In genomic region chr16:44172297-44173154, GRCm38 (mm10) we compare ENCODE assay signal across 8 mouse cellular contexts. TPM values are rescaled to one million over a fixed set of nuclear protein-coding genes. Genes with fewer than 3 reads are reported as not detected.
DNase-seq lines count a peak whose midpoint lies in the region; ATAC-seq lines count a peak whose summit lies in the region.

No protein-coding gene starts in this region.

- DNase-seq in c-Kit-negative CD71-positive TER-119-positive erythroid progenitor cells, embryonic 14.5 days (ENCODE audit: low read depth, low spot score): peak; percentile 90
- DNase-seq in fibroblast of lung, adult 2 months (ENCODE audit: low read depth): peak; percentile 97
- DNase-seq in kidney, postnatal 14 days: peak; percentile 99
- peak; percentile 99 for DNase-seq in liver, embryonic 13.5 days
- DNase-seq in neural tube, embryonic 10.5 days (ENCODE audit: extremely low spot score, low spot score): peak; percentile 97

- peak overlapping the region; percentile 97 for H3K9ac ChIP-seq in heart, embryonic 14.5 days (ENCODE audit: low read length)
- peak overlapping the region; percentile 98 for H3K9ac ChIP-seq in liver, embryonic 13.5 days
- peak overlapping the region; percentile 99 for H3K9ac ChIP-seq in stomach, embryonic 16.5 days (ENCODE audit: low read length)

- H3K27me3 ChIP-seq in heart, embryonic 14.5 days (ENCODE audit: control insufficient read depth, insufficient read depth, low read length): no peaks in the 10 kb centered on the region
- no peaks in the 10 kb centered on the region for H3K27me3 ChIP-seq in liver, embryonic 13.5 days
- H3K27me3 ChIP-seq in stomach, embryonic 16.5 days (ENCODE audit: control insufficient read depth, insufficient read depth, low read length): no peaks in the 10 kb centered on the region

- H3K36me3 ChIP-seq in heart, embryonic 14.5 days (ENCODE audit: control insufficient read depth, insufficient read depth, low read length): no peaks in the 10 kb centered on the region
- no peaks in the 10 kb centered on the region for H3K36me3 ChIP-seq in liver, embryonic 13.5 days
- no peaks in the 10 kb centered on the region for H3K36me3 ChIP-seq in stomach, embryonic 16.5 days (ENCODE audit: control insufficient read depth, insufficient read depth, low read length)

- peak overlapping the region; percentile 64 to 79 for H3K4me3 ChIP-seq in heart, embryonic 14.5 days (ENCODE audit: control insufficient read depth in 1 of 2, insufficient read depth in 1 of 2, low read depth in 1 of 2, low read length in 2 of 2)
- peak overlapping the region; percentile 99 for H3K4me3 ChIP-seq in liver, embryonic 13.5 days (replicated peaks)
- H3K4me3 ChIP-seq in stomach, embryonic 16.5 days (replicated peaks; ENCODE audit: low read length): peak overlapping the region; percentile 89

- peak; percentile 93 for ATAC-seq in CD4-positive, CD25-positive, alpha-beta regulatory T cell, adult 4 months
- ATAC-seq in heart, embryonic 14.5 days (ENCODE audit: insufficient number of reproducible peaks, insufficient read depth, low FRiP score, low read depth): peak; percentile 100
- peak; percentile 98 for ATAC-seq in liver, embryonic 13.5 days (ENCODE audit: low read depth)
- ATAC-seq in stomach, embryonic 16.5 days (ENCODE audit: insufficient read depth, low FRiP score): peak; percentile 99

- H3K4me2 ChIP-seq in heart, embryonic 14.5 days (ENCODE audit: low read length): peak overlapping the region; percentile 88
- peak overlapping the region; percentile 84 for H3K4me2 ChIP-seq in liver, embryonic 13.5 days
- H3K4me2 ChIP-seq in stomach, embryonic 16.5 days (ENCODE audit: low read depth, low read length): peak overlapping the region; percentile 82

- under 1% methylated on average over 26 of the region's 26 CpGs for WGBS in heart, embryonic 14.5 days
- WGBS in liver, embryonic 13.5 days (ENCODE audit: insufficient replicate concordance): under 1% methylated on average over 26 of the region's 26 CpGs
- WGBS in stomach, embryonic 16.5 days: under 1% methylated on average over 26 of the region's 26 CpGs

- H3K4me1 ChIP-seq in heart, embryonic 14.5 days (ENCODE audit: control insufficient read depth in 2 of 2, insufficient read depth in 2 of 2, low read length in 2 of 2): peaks cover 4 to 16% of the 10 kb centered on the region in 2 experiments
- peaks cover 43% of the 10 kb centered on the region for H3K4me1 ChIP-seq in liver, embryonic 13.5 days (replicated peaks)
- peaks cover 13% of the 10 kb centered on the region for H3K4me1 ChIP-seq in stomach, embryonic 16.5 days (ENCODE audit: control insufficient read depth, insufficient read depth, low read length)

- H3K27ac ChIP-seq in heart, embryonic 14.5 days (replicated peaks in 1 of 2; ENCODE audit: control insufficient read depth in 1 of 2, insufficient read depth in 1 of 2, low read depth in 2 of 2, low read length in 2 of 2): peak overlapping the region; percentile 96 to 97
- H3K27ac ChIP-seq in liver, embryonic 13.5 days: peak overlapping the region; percentile 93
- H3K27ac ChIP-seq in stomach, embryonic 16.5 days (ENCODE audit: low read length): peak overlapping the region; percentile 96

- no peaks in the 10 kb centered on the region for H3K9me3 ChIP-seq in heart, embryonic 14.5 days (ENCODE audit: control insufficient read depth, low read length)
- no peaks in the 10 kb centered on the region for H3K9me3 ChIP-seq in liver, embryonic 13.5 days (replicated peaks)
- no peaks in the 10 kb centered on the region for H3K9me3 ChIP-seq in stomach, embryonic 16.5 days (replicated peaks; ENCODE audit: control insufficient read depth, low read length)

RNA-seq across cellular contexts. Expression of gene Usf3, which starts 0.5 kb away (rescaled TPM):
- polyA plus RNA-seq in CD4-positive, CD25-positive, alpha-beta regulatory T cell, adult 4 months (2017; shearing (Covaris generic)): 1 to 10 TPM; 3.9 to 5.2 TPM
- 4.1 and 4.7 TPM in 2 replicates for polyA plus RNA-seq in heart, embryonic 14.5 days (2014; fragmentation: Nextera tagmentation; extraction: Ambion mirVana)
- polyA plus RNA-seq in liver, embryonic 13.5 days (2015; fragmentation: Nextera tagmentation; extraction: Ambion mirVana): 1.7 and 1.9 TPM in 2 replicates
- 2.7 and 3.3 TPM in 2 replicates for polyA plus RNA-seq in stomach, embryonic 16.5 days (2015; fragmentation: Nextera tagmentation; extraction: Ambion mirVana)

RNA-seq across cellular contexts. Expression of gene Naa50, which starts 32.9 kb away (rescaled TPM):
- polyA plus RNA-seq in CD4-positive, CD25-positive, alpha-beta regulatory T cell, adult 4 months (2017; shearing (Covaris generic)): 10 to 100 TPM; 22.0 to 22.1 TPM
- 45.4 and 46.6 TPM in 2 replicates for polyA plus RNA-seq in heart, embryonic 14.5 days (2014; fragmentation: Nextera tagmentation; extraction: Ambion mirVana)
- polyA plus RNA-seq in liver, embryonic 13.5 days (2015; fragmentation: Nextera tagmentation; extraction: Ambion mirVana): 98.5 and 121 TPM in 2 replicates
- polyA plus RNA-seq in stomach, embryonic 16.5 days (2015; fragmentation: Nextera tagmentation; extraction: Ambion mirVana): 87.4 and 107 TPM in 2 replicates

RNA-seq across cellular contexts. Expression of gene Atp6v1a, which starts 33.0 kb away (rescaled TPM):
- polyA plus RNA-seq in CD4-positive, CD25-positive, alpha-beta regulatory T cell, adult 4 months (2017; shearing (Covaris generic)): 10 to 100 TPM; 33.4 to 41.1 TPM
- polyA plus RNA-seq in heart, embryonic 14.5 days (2014; fragmentation: Nextera tagmentation; extraction: Ambion mirVana): 45.4 and 54.9 TPM in 2 replicates
- 24.1 and 30.0 TPM in 2 replicates for polyA plus RNA-seq in liver, embryonic 13.5 days (2015; fragmentation: Nextera tagmentation; extraction: Ambion mirVana)
- polyA plus RNA-seq in stomach, embryonic 16.5 days (2015; fragmentation: Nextera tagmentation; extraction: Ambion mirVana): 67.7 and 82.7 TPM in 2 replicates

Comparison
In these comparisons a context has a peak if more than half of its experiments do, and no peak if none do; other contexts are left out.
1. Peak in every context shown above with its lines: DNase-seq, ATAC-seq, H3K4me3 ChIP-seq and H3K27ac ChIP-seq.